Mouse (Mus musculus) liver, embryonic 14.5 days (tissue): ENCODE results near the gene Samt1.
"Not testable (repeated sequence)": the region's sequence is repeated elsewhere in the genome, so short reads cannot be mapped to it uniquely, and the experiment has no call there.

ENCODE experiments used
- CTCF ChIP-seq: IDR thresholded peaks from 2 replicates; pipeline ENCODE4 v1.5.1; 2016; ENCODE audit warnings: antibody characterized with exemption, low read depth, control low read depth
- EP300 ChIP-seq: IDR thresholded peaks from 2 replicates; pipeline ENCODE4 v1.6.1; 2016; ENCODE audit warnings: antibody characterized with exemption, low read depth

- TF ChIP-seq CTCF, EP300: not testable (repeated sequence)
Observed at GRCm38 (mm10) chrX:153976467-153976866, 36.0 kb downstream of the Samt1 start.
